In genomic region chr12:54163166-54163565, GRCm38 (mm10) we compare ENCODE assay signal across 8 mouse cellular contexts. TPM values are rescaled to one million over a fixed set of nuclear protein-coding genes. Genes with fewer than 3 reads are reported as not detected.
DNase-seq lines count a peak whose midpoint lies in the region; ATAC-seq and TF ChIP-seq lines count a peak whose summit lies in the region.

No protein-coding gene starts in this region.

- DNase-seq in kidney, postnatal 0 days (ENCODE audit: low spot score) = no peak
- DNase-seq in kidney, postnatal 14 days = no peak
- peak; percentile 29 for DNase-seq in liver
- DNase-seq in embryo, embryonic 10.5 days (ENCODE audit: low spot score) = no peak
- no peak for DNase-seq in layer of hippocampus, adult 11-12 months (ENCODE audit: low spot score)
- no peak for DNase-seq in layer of hippocampus, adult 8-10 months (ENCODE audit: low spot score in 2 of 2)

- H3K36me3 ChIP-seq in kidney, postnatal 0 days (ENCODE audit: insufficient read depth, low read length) = no peaks in the 10 kb centered on the region
- H3K36me3 ChIP-seq in forebrain, embryonic 12.5 days (replicated peaks) = no peaks in the 10 kb centered on the region
- no peaks in the 10 kb centered on the region for H3K36me3 ChIP-seq in neural tube, embryonic 15.5 days

- 26% methylated on average over 4 of the region's 4 CpGs for WGBS in kidney, postnatal 0 days
- 17% methylated on average over 4 of the region's 4 CpGs for WGBS in forebrain, embryonic 12.5 days
- WGBS in neural tube, embryonic 15.5 days = 27% methylated on average over 4 of the region's 4 CpGs

- no peak overlapping the region for H3K9ac ChIP-seq in kidney, postnatal 0 days (ENCODE audit: low read depth, low read length)
- no peak overlapping the region for H3K9ac ChIP-seq in forebrain, embryonic 12.5 days
- H3K9ac ChIP-seq in neural tube, embryonic 15.5 days (replicated peaks) = no peak overlapping the region

- H3K27me3 ChIP-seq in kidney, postnatal 0 days (ENCODE audit: insufficient read depth, low read length) = no peaks in the 10 kb centered on the region
- H3K27me3 ChIP-seq in forebrain, embryonic 12.5 days = peaks cover 41% of the 10 kb centered on the region
- H3K27me3 ChIP-seq in neural tube, embryonic 15.5 days (replicated peaks) = peaks cover 21% of the 10 kb centered on the region

- no peak for ATAC-seq in kidney, postnatal 0 days (replicated peaks; ENCODE audit: low FRiP score, low read depth)
- no peak for ATAC-seq in forebrain, embryonic 12.5 days (ENCODE audit: low FRiP score)
- no peak for ATAC-seq in neural tube, embryonic 15.5 days (ENCODE audit: low FRiP score)

- no peaks in the 10 kb centered on the region for H3K9me3 ChIP-seq in kidney, postnatal 0 days (replicated peaks; ENCODE audit: low read length)
- no peaks in the 10 kb centered on the region for H3K9me3 ChIP-seq in forebrain, embryonic 12.5 days
- H3K9me3 ChIP-seq in neural tube, embryonic 15.5 days (replicated peaks) = no peaks in the 10 kb centered on the region

- no peak for TF ChIP-seq CTCF in kidney, postnatal 0 days (IDR thresholded peaks at IDR 0.05; ENCODE audit: low read depth)

- no peak overlapping the region for H3K27ac ChIP-seq in kidney, postnatal 0 days
- no peak overlapping the region for H3K27ac ChIP-seq in forebrain, embryonic 12.5 days
- H3K27ac ChIP-seq in neural tube, embryonic 15.5 days (replicated peaks) = no peak overlapping the region

- H3K4me2 ChIP-seq in kidney, postnatal 0 days (ENCODE audit: low read length) = peak overlapping the region; percentile 61
- H3K4me2 ChIP-seq in forebrain, embryonic 12.5 days = peak overlapping the region; percentile 57
- peak overlapping the region; percentile 58 for H3K4me2 ChIP-seq in neural tube, embryonic 15.5 days

- peak overlapping the region; percentile 31 for H3K4me3 ChIP-seq in kidney, postnatal 0 days (replicated peaks; ENCODE audit: low read depth, low read length)
- H3K4me3 ChIP-seq in forebrain, embryonic 12.5 days (replicated peaks) = peak overlapping the region; percentile 28; the same call in 1 of the 2 replicates
- H3K4me3 ChIP-seq in neural tube, embryonic 15.5 days (replicated peaks) = peak overlapping the region; percentile 24

- H3K4me1 ChIP-seq in kidney, postnatal 0 days (replicated peaks; ENCODE audit: insufficient read depth, low read length) = 0 out of 2 replicates have a peak, but pooled peaks cover 3% of the 10 kb centered on the region
- H3K4me1 ChIP-seq in forebrain, embryonic 12.5 days = peaks cover 29% of the 10 kb centered on the region
- peaks cover 16% of the 10 kb centered on the region for H3K4me1 ChIP-seq in neural tube, embryonic 15.5 days

RNA-seq across cellular contexts. Expression of gene Egln3, which starts 40.5 kb away (rescaled TPM):
- 13.3 and 14.4 TPM in 2 replicates for polyA plus RNA-seq in kidney, postnatal 0 days (2015; fragmentation: Nextera tagmentation; extraction: Ambion mirVana)
- polyA plus RNA-seq in forebrain, embryonic 12.5 days (2016; fragmentation: Nextera tagmentation; extraction: Ambion mirVana) = 3.8 and 3.9 TPM in 2 replicates
- 6.6 and 11.8 TPM in 2 replicates for polyA plus RNA-seq in neural tube, embryonic 15.5 days (2015; fragmentation: Nextera tagmentation; extraction: Ambion mirVana)
- total RNA-seq in layer of hippocampus, adult 8-10 months (2022) = 1 to 10 TPM; 4.4 to 7.1 (median 5.3) TPM
